Mouse (Mus musculus) adrenal gland, postnatal 14 days (tissue): ENCODE measurements around the gene Gm136. TPM values are rescaled to one million over a fixed set of nuclear protein-coding genes. Genes with fewer than 3 reads are reported as not detected.

Experiments
- DNase-seq: peaks from one replicate; pipeline ENCODE4 v3.0.0; 2021; ENCODE audit warnings: mixed read lengths
- total RNA-seq: library from RNA; stranded (reverse); gene quantifications from 2 replicates; pipeline ENCODE4 v1.2.3, GENCODE M21; 2021

The Gm136 gene
- total RNA-seq, 1 experiment from 2014 or later, result not detected

- no peak for DNase-seq
These were observed 47.9 kb downstream of the Gm136 start for GRCm38 (mm10) chr4:34708127-34708526.

- DNase-seq, result no peak
These were observed 48.8 kb downstream of the Gm136 start for GRCm38 (mm10) chr4:34707248-34707647.

- no peak for DNase-seq
These were observed 53.0 kb downstream of the Gm136 start for GRCm38 (mm10) chr4:34703029-34703428.

- DNase-seq, result no peak
These were observed 53.8 kb downstream of the Gm136 start for GRCm38 (mm10) chr4:34702231-34702630.

GRCm38 (mm10) chr4:34701528-34701927, 54.5 kb downstream of the Gm136 start:
- peak; percentile 91 for DNase-seq

Other genes with a start within 250 kb of the Gm136 start
- gene Akirin2, start 205.3 kb downstream of the Gm136 start, total RNA-seq, result 65.6 and 67.0 TPM in 2 replicates
- gene Orc3, start 141.3 kb downstream of the Gm136 start, total RNA-seq, result 62.1 and 76.6 TPM in 2 replicates
- gene Rars2, start 141.3 kb downstream of the Gm136 start, total RNA-seq, result 43.1 and 51.2 TPM in 2 replicates
- 35.7 and 40.5 TPM in 2 replicates for gene Slc35a1, start 68.8 kb downstream of the Gm136 start, total RNA-seq
- gene Cfap206, start 26.1 kb downstream of the Gm136 start, total RNA-seq, result 0.41 and 1.2 TPM in 2 replicates
- 15.8 and 17.7 TPM in 2 replicates for gene Smim8, start 22.2 kb upstream of the Gm136 start, total RNA-seq
- 18.7 and 21.9 TPM in 2 replicates for gene Zfp292, start 126.7 kb upstream of the Gm136 start, total RNA-seq
- not detected in 2 replicates for gene Cga, start 137.5 kb upstream of the Gm136 start, total RNA-seq